Mouse (Mus musculus): ENCODE data around the gene Defb43.

Defb43 gene

GRCm38 (mm10) chr14:63066630-63067310 is 55.2 kb downstream of the Defb43 start:
- DNase-seq (ENCODE audit: low spot score) = peak; percentile 44

All from layer of hippocampus, adult 9-10 months (tissue).